Mouse (Mus musculus): ENCODE data around the gene Cd72. TPM values are rescaled to one million over a fixed set of nuclear protein-coding genes. Genes with fewer than 3 reads are reported as not detected.

Gene Cd72
- polyA plus RNA-seq, 1 experiment, result 26.7 TPM

GRCm38 (mm10) chr4:43415221-43416070, 39.0 kb downstream of the Cd72 start:
- TF ChIP-seq GATA1 (IDR thresholded peaks at IDR 0.05; ENCODE audit: borderline replicate concordance, low read length) (no peak), FLI1 (IDR thresholded peaks at IDR 0.05; ENCODE audit: low read length) (no peak)
- Histone ChIP-seq H3K9me3 (peaks cover 18% of the 10 kb centered on the region), H3K4me3 (replicated peaks) (no peak overlapping the region), H3K36me3 (replicated peaks; ENCODE audit: low read length) (peaks cover 56% of the 10 kb centered on the region), H3K4me1 (peaks cover 15% of the 10 kb centered on the region), H3K27me3 (replicated peaks) (peaks cover 16% of the 10 kb centered on the region)

DNA sequence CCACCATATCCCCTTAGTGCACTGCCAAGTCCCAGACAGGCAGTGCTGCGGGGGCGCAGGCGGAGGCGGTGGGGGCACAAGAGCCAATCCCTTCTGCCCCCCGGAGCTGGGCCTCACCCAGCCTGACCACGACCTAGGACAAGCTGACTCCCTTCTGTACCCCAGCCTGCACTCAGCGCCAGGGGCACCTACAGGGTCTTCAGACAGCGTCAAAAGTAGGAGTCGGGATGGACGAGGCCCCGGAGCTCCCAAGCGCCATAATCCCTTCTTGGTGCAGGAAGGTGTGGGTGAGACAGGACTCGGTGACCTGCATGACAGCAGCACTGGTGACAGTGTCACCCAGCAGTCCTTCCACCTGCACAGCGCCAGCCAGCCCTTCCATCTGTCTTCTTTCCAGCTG, 39.7 kb downstream of the Cd72 start:
- Histone ChIP-seq H3K36me3 (replicated peaks; ENCODE audit: low read length) (peaks cover 54% of the 10 kb centered on the region), H3K4me1 (peaks cover 10% of the 10 kb centered on the region), H3K4me3 (replicated peaks) (peak overlapping the region; percentile 11), H3K9me3 (peaks cover 18% of the 10 kb centered on the region), H3K27me3 (replicated peaks) (peaks cover 16% of the 10 kb centered on the region)
- TF ChIP-seq GATA1 (IDR thresholded peaks at IDR 0.05; ENCODE audit: borderline replicate concordance, low read length), result no peak
- TF ChIP-seq FLI1 (IDR thresholded peaks at IDR 0.05; ENCODE audit: low read length), result no peak

DNA sequence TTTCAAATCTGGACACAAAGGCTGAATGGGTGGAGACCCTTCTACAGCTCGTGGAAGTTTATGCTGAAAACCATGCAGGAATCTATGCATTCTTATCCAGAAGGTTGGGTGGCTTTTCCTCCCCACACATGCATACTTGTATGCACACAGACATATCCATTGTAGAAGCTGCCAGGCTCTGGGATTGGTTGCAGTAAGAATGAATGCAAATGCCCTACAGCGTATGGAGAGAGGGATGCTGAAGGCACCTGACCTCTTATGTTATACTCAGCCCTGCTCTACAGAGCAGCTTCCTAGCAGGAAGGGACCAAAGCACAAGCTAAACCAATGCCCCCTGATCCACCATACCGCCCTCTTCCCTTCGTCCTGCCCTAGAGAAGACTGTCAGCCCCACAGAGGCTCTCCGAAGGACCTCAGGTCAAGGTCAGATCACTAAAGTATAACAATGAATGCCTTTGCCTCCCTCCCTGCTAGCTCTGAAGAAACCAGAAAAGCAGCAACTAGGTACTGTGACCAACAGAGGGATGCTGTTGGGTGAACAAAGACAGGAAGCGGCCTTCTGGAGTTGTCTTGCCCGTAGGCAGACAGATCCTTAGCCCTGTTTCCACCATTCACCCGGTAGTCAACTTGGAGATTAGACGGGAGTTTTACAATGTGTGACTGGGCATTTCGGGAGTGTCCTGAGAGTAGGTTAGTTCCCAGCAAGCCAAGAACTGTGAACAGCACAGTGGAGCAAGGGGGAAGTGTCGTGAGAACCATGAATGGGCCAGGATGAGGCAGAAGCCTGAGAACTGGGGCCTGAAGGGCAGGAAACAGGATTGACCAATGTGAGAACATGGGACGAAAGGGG, 47.1 kb downstream of the Cd72 start:
- peaks cover 30% of the 10 kb centered on the region for H3K36me3 ChIP-seq (replicated peaks; ENCODE audit: low read length)
- H3K4me1 ChIP-seq, result peaks cover 16% of the 10 kb centered on the region
- H3K9me3 ChIP-seq, result no peaks in the 10 kb centered on the region
- peaks cover 51% of the 10 kb centered on the region for H3K27me3 ChIP-seq (replicated peaks)
- no peak overlapping the region for H3K4me3 ChIP-seq (replicated peaks)
- TF ChIP-seq FLI1 (IDR thresholded peaks at IDR 0.05; ENCODE audit: low read length) (no peak), GATA1 (IDR thresholded peaks at IDR 0.05; ENCODE audit: borderline replicate concordance, low read length) (no peak)

GRCm38 (mm10) chr4:43406162-43406971, 48.1 kb downstream of the Cd72 start:
- no peaks in the 10 kb centered on the region for H3K9me3 ChIP-seq
- TF ChIP-seq FLI1 (IDR thresholded peaks at IDR 0.05; ENCODE audit: low read length) (no peak), GATA1 (IDR thresholded peaks at IDR 0.05; ENCODE audit: borderline replicate concordance, low read length) (no peak)
- H3K36me3 ChIP-seq (replicated peaks; ENCODE audit: low read length), result peaks cover 36% of the 10 kb centered on the region
- H3K4me1 ChIP-seq, result peaks cover 16% of the 10 kb centered on the region
- peak overlapping the region; percentile 15 for H3K4me3 ChIP-seq (replicated peaks)
- H3K27me3 ChIP-seq (replicated peaks), result peaks cover 57% of the 10 kb centered on the region

DNA sequence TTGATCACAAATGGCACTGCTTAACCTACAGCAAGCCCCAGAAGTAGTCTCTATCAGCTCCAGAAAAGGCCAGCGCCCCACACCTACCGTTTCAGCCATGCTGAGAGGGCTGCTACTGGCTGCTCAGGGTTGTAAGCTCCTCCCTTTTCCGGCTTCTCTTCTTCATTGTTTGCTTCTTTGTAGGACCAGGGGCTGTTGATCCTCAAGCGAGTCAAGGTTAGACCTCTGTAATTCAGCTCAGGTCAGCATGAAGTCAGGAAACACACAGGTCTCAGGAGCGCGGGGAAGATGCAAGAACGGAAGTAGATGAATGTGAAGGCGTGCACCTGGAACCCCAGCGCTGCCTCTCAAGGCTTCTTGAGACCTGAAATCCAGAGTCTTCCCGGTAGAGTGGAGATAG, 49.7 kb downstream of the Cd72 start:
- no peak overlapping the region for H3K4me3 ChIP-seq (replicated peaks)
- TF ChIP-seq FLI1 (IDR thresholded peaks at IDR 0.05; ENCODE audit: low read length) (no peak), GATA1 (IDR thresholded peaks at IDR 0.05; ENCODE audit: borderline replicate concordance, low read length) (no peak)
- H3K9me3 ChIP-seq, result no peaks in the 10 kb centered on the region
- peaks cover 16% of the 10 kb centered on the region for H3K4me1 ChIP-seq
- peaks cover 69% of the 10 kb centered on the region for H3K27me3 ChIP-seq (replicated peaks)
- peaks cover 51% of the 10 kb centered on the region for H3K36me3 ChIP-seq (replicated peaks; ENCODE audit: low read length)

DNA sequence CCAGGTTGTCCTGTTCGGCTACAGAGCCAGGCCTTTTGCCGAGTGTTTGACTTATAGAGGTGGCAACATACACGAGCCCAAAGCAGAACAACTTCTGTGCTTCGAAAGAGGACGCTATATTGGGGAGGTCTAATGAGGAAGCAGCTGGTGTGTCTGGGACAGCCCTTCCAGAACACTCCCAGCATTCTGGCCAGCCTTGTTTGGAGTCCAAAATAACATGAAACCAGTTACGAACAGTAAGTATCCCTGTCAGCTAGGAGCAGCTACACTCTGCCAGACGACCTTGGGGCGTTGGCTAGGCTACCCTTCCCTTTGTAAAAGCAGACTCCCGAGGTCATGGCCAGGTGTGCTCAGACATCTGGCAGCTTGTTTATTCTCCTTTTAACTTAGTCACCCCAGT, 52.2 kb downstream of the Cd72 start:
- peaks cover 63% of the 10 kb centered on the region for H3K27me3 ChIP-seq (replicated peaks)
- H3K4me1 ChIP-seq, result peaks cover 16% of the 10 kb centered on the region
- no peaks in the 10 kb centered on the region for H3K9me3 ChIP-seq
- no peak for TF ChIP-seq GATA1 (IDR thresholded peaks at IDR 0.05; ENCODE audit: borderline replicate concordance, low read length)
- TF ChIP-seq FLI1 (IDR thresholded peaks at IDR 0.05; ENCODE audit: low read length), result no peak
- H3K4me3 ChIP-seq (replicated peaks), result no peak overlapping the region
- peaks cover 60% of the 10 kb centered on the region for H3K36me3 ChIP-seq (replicated peaks; ENCODE audit: low read length)

DNA sequence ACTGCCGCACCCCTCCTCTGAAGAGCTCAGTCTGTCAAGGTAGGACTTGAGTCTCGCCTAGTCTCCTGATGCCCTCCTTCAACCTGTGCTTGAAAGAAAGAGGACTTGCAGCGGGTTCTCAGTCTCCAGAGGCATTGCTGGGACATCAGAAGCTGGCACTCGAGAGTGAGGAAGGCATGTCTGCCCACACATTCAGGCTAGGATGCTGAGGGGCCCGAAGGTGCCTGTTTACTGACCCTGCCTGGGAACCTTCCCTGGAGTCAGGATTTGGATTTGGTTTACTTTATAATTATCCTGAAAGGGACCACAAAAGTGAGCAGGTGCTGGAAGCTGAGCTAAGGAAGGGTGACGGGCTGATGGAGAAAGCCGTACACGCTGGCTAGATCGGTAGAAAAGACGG, 52.9 kb downstream of the Cd72 start:
- Histone ChIP-seq H3K4me1 (peaks cover 16% of the 10 kb centered on the region), H3K27me3 (replicated peaks) (peaks cover 57% of the 10 kb centered on the region), H3K4me3 (replicated peaks) (no peak overlapping the region), H3K9me3 (no peaks in the 10 kb centered on the region), H3K36me3 (replicated peaks; ENCODE audit: low read length) (peaks cover 59% of the 10 kb centered on the region)
- TF ChIP-seq FLI1 (IDR thresholded peaks at IDR 0.05; ENCODE audit: low read length) (no peak), GATA1 (IDR thresholded peaks at IDR 0.05; ENCODE audit: borderline replicate concordance, low read length) (no peak)

- no peak for TF ChIP-seq GATA1 (IDR thresholded peaks at IDR 0.05; ENCODE audit: borderline replicate concordance, low read length)
- TF ChIP-seq FLI1 (IDR thresholded peaks at IDR 0.05; ENCODE audit: low read length), result no peak
- Histone ChIP-seq H3K27me3 (replicated peaks) (peaks cover 52% of the 10 kb centered on the region), H3K9me3 (no peaks in the 10 kb centered on the region), H3K36me3 (replicated peaks; ENCODE audit: low read length) (peaks cover 58% of the 10 kb centered on the region), H3K4me3 (replicated peaks) (no peak overlapping the region), H3K4me1 (peaks cover 11% of the 10 kb centered on the region; the same call in 1 of the 2 replicates)
Measured at GRCm38 (mm10) chr4:43400976-43401375, 53.5 kb downstream of the Cd72 start.

- no peak overlapping the region for H3K4me3 ChIP-seq (replicated peaks)
- peaks cover 48% of the 10 kb centered on the region for H3K36me3 ChIP-seq (replicated peaks; ENCODE audit: low read length)
- TF ChIP-seq FLI1 (IDR thresholded peaks at IDR 0.05; ENCODE audit: low read length) (no peak), GATA1 (IDR thresholded peaks at IDR 0.05; ENCODE audit: borderline replicate concordance, low read length) (no peak)
- peaks cover 4% of the 10 kb centered on the region; the same call in 1 of the 2 replicates for H3K4me1 ChIP-seq
- no peaks in the 10 kb centered on the region for H3K9me3 ChIP-seq
- H3K27me3 ChIP-seq (replicated peaks), result peaks cover 43% of the 10 kb centered on the region
Measured at GRCm38 (mm10) chr4:43399391-43400131, 54.9 kb downstream of the Cd72 start.
